Mouse (Mus musculus) hindbrain, embryonic 14.5 days (tissue): ENCODE data around the gene Lamc3. TPM values are rescaled to one million over a fixed set of nuclear protein-coding genes. Genes with fewer than 3 reads are reported as not detected.

Experiments
- ATAC-seq: fragments of 200-750 bp; cut with Nextera tagmentation; 2 replicates; pipeline ENCODE4 v1.8.0; 2017; ENCODE audit warnings: moderate number of reproducible peaks, mild to moderate bottlenecking, moderate TSS enrichment, moderate library complexity; ENCODE audit not compliant: low FRiP score
- DNase-seq: peaks from one replicate; pipeline ENCODE4 v3.0.0-alpha.2; 2015; ENCODE audit warnings: low spot score
- H3K27ac ChIP-seq: fragments of 300-500 bp; sonication (generic); 2 replicates; pipeline ENCODE4 v1.5.1; 2014; ENCODE audit warnings: mild to moderate bottlenecking, moderate library complexity
- H3K27me3 ChIP-seq: fragments of 300-500 bp; sonication (generic); 2 replicates; pipeline ENCODE4 v1.6.1; 2014; ENCODE audit warnings: mild to moderate bottlenecking, low read length, mixed read lengths; ENCODE audit not compliant: control insufficient read depth, insufficient read depth
- H3K36me3 ChIP-seq: fragments of 300-500 bp; sonication (generic); replicated peaks from 2 replicates; pipeline ENCODE4 v1.6.1; 2014; ENCODE audit not compliant: control insufficient read depth, insufficient read depth
- H3K4me1 ChIP-seq: fragments of 300-500 bp; sonication (generic); replicated peaks from 2 replicates; pipeline ENCODE4 v1.6.1; 2014; ENCODE audit warnings: antibody characterized with exemption, low read length, mixed read lengths; ENCODE audit not compliant: control insufficient read depth, insufficient read depth
- H3K4me2 ChIP-seq: fragments of 300-500 bp; sonication (generic); replicated peaks from 2 replicates; pipeline ENCODE4 v1.6.1; 2014; ENCODE audit warnings: mild to moderate bottlenecking, moderate library complexity
- H3K4me3 ChIP-seq: fragments of 300-500 bp; sonication (generic); replicated peaks from 2 replicates; pipeline ENCODE4 v1.5.1; 2014; ENCODE audit warnings: mild to moderate bottlenecking, low read length
- H3K9ac ChIP-seq: fragments of 300-500 bp; sonication (generic); 2 replicates; pipeline ENCODE4 v1.6.1; 2014
- H3K9me3 ChIP-seq: fragments of 300-500 bp; sonication (generic); 2 replicates; pipeline ENCODE4 v1.6.1; 2016; ENCODE audit warnings: low read length; ENCODE audit not compliant: control insufficient read depth
- WGBS: fragments of 180-500 bp; shearing (Covaris S2); extraction: QIAGEN DNeasy Blood & Tissue Kit; methylation state at CpG from one replicate; pipeline ENCODE4 v1.1.7; 2014; 5-methylcytosine and 5-hydroxymethylcytosine counted together
- polyA plus RNA-seq: library from polyadenylated mRNA; unstranded; fragments of >200 nt; fragmentation: Nextera tagmentation; extraction: Ambion mirVana; gene quantifications from 2 replicates; pipeline ENCODE4 v1.2.1, GENCODE M21; 2014

Lamc3 gene
- polyA plus RNA-seq, 1 experiment from 2014 or later: 6.1 TPM

DNA sequence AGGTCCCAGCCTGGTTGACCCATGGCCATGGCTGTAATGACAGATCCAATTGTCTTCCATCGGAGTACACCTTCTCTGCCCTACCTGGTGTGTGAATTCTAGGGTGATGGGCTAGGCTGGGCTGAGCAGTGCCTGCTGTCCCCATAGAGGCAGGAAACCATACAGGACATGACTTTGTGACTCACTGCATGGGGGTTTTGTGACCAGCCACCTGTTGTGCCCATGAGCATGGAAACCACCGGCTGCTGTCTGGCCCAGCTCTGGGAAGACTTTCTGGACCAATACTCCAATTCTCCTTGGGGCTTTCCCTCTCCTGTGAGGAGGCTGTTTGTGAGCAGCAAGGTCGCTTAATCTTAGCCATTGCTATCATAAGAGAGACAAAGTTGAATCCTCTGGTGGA, 65.6 kb downstream of the Lamc3 start:
- Histone ChIP-seq H3K27me3 (peaks cover 9% of the 10 kb centered on the region; the same call in 1 of the 2 replicates), H3K4me3 (no peak overlapping the region), H3K4me1 (peaks cover 20% of the 10 kb centered on the region), H3K9ac (no peak overlapping the region), H3K36me3 (no peaks in the 10 kb centered on the region), H3K27ac (no peak overlapping the region), H3K9me3 (no peaks in the 10 kb centered on the region), H3K4me2 (0 out of 2 replicates have a peak overlapping the region, but pooled peaks have one; percentile 15)
- DNase-seq: no peak
- 78% methylated on average over 3 of the region's 3 CpGs for WGBS
- no peak for ATAC-seq

DNA sequence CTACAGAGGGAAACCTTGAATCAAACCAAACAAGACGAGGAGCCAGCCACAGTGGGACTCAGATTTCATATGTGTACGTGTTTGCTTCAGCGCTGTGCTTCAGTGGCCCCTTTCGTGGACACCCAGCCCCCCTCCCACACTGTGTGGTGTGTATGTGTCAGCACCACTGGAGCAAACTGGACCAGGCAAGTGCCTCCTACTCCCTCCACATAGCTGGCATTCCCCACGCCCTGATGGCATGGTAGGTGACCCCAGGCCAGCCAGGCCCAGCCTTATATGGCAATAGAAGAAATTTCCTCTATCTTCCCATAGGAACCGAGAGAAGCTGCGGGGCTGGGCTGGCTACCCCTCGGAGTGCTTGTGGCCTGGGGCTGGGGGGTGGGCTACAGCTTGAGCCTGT, 66.6 kb downstream of the Lamc3 start:
- no peak for ATAC-seq

DNA sequence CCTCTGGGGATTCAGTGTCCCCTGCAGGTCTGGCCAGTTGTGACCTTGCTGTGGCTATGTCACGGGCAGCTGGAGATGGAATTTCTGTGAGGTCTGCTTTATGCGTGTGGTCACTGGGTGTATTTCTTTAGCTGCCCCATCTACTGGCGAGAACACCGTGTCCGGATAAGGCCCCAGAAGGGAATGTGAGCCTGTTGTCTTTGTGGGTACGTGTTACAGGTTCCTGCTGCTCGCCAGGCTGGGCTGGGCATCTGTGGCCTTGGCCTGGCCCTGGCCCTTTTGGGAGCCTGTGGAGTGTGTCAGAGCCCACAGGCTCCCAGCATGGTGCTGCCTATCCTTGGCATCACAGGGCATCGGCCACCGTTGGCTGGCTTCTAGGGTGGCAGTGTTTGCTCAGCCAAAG, 67.7 kb downstream of the Lamc3 start:
- WGBS: 87% methylated on average over 9 of the region's 9 CpGs

More for the DNA sequence above, 66.6 kb downstream of the Lamc3 start:
- peaks cover 9% of the 10 kb centered on the region; the same call in 1 of the 2 replicates for H3K27me3 ChIP-seq
- H3K4me2 ChIP-seq: no peak overlapping the region
- DNase-seq: no peak
- no peak overlapping the region for H3K4me3 ChIP-seq
- H3K9me3 ChIP-seq: no peaks in the 10 kb centered on the region
- no peaks in the 10 kb centered on the region; the same call in 1 of the 2 replicates for H3K36me3 ChIP-seq
- 88% methylated on average over 8 of the region's 8 CpGs for WGBS
- H3K4me1 ChIP-seq: peaks cover 20% of the 10 kb centered on the region
- no peak overlapping the region for H3K9ac ChIP-seq
- H3K27ac ChIP-seq: no peak overlapping the region

DNA sequence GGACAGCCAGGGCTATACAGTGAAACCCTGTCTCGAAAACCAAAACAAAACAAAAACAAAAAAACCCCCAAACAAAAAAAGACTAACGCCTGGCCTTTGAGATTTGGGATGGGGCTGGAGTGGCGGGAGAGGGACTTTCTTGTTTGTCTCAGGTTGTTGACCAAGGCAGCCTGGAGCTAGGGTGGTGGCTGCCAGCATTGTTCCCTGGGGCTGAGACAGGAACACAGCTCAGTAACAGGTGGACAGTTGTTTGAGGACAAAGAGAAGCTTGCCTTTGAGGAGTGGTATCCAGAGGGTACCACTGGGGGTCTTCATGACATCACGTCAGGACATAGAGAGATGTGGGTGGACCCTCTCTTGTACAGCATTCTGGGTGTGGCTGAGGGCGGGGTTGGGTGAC, 68.6 kb downstream of the Lamc3 start:
- ATAC-seq: no peak
- peaks cover 2% of the 10 kb centered on the region; the same call in 1 of the 2 replicates for H3K27me3 ChIP-seq
- H3K27ac ChIP-seq: no peak overlapping the region
- no peaks in the 10 kb centered on the region; the same call in 1 of the 2 replicates for H3K36me3 ChIP-seq
- no peak overlapping the region for H3K9ac ChIP-seq
- H3K4me2 ChIP-seq: no peak overlapping the region
- H3K9me3 ChIP-seq: no peaks in the 10 kb centered on the region
- H3K4me3 ChIP-seq: no peak overlapping the region
- H3K4me1 ChIP-seq: peaks cover 15% of the 10 kb centered on the region
- 82% methylated on average over 5 of the region's 5 CpGs for WGBS
- no peak for DNase-seq

More for the DNA sequence above, 67.7 kb downstream of the Lamc3 start:
- no peak overlapping the region for H3K9ac ChIP-seq
- DNase-seq (no peak), ATAC-seq (no peak)
- H3K4me1 ChIP-seq: peaks cover 20% of the 10 kb centered on the region
- peaks cover 4% of the 10 kb centered on the region; the same call in 1 of the 2 replicates for H3K27me3 ChIP-seq
- H3K9me3 ChIP-seq: no peaks in the 10 kb centered on the region
- H3K4me3 ChIP-seq: no peak overlapping the region
- no peak overlapping the region for H3K4me2 ChIP-seq
- H3K36me3 ChIP-seq: no peaks in the 10 kb centered on the region; the same call in 1 of the 2 replicates
- H3K27ac ChIP-seq: no peak overlapping the region

DNA sequence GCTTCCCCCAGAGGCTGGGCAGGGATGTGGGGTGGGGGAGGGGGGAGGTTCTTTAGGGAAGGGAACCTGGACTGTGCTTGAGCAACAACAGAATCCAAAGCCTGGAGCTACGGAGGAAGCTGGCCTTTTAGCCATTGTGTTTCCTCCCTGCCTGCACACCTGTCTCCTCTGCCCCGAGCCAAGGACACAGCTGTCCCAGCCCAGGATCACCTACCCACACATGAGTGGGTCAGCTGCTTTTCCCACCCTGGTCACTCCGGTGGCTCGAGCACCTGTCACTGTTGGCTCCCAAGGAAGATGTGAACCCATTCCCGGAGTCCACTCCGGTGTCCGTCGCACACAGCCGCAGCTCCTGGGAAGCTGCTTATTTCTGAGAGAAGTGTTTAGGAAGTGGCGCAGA, 70.1 kb downstream of the Lamc3 start:
- H3K4me3 ChIP-seq: no peak overlapping the region
- DNase-seq (no peak), ATAC-seq (no peak)
- no peak overlapping the region for H3K9ac ChIP-seq
- no peaks in the 10 kb centered on the region for H3K27me3 ChIP-seq
- peaks cover 11% of the 10 kb centered on the region; the same call in 1 of the 2 replicates for H3K4me1 ChIP-seq
- H3K9me3 ChIP-seq: no peaks in the 10 kb centered on the region
- 95% methylated on average over 10 of the region's 10 CpGs for WGBS
- no peak overlapping the region for H3K4me2 ChIP-seq
- no peak overlapping the region for H3K27ac ChIP-seq
- H3K36me3 ChIP-seq: no peaks in the 10 kb centered on the region; the same call in 1 of the 2 replicates

DNA sequence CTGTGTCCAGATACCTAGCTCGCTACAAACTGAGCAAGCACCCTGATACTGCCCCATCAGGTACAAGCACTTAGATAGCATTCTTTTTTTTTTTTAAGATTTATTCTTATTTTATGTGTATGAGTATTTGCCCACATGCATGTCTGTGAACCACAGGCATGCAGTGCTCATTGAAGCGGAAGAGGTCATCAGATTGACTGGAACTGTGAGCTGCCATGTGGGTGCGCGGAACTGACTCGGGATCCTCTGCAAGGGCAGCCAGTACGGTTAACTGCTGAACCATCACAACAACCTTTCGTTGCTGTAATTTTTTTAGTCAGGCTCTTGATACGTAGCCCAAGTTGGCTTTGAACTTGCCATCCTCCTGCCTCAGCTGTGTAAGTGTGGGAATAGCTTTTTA, 73.9 kb downstream of the Lamc3 start:
- no peak overlapping the region for H3K4me3 ChIP-seq
- H3K4me2 ChIP-seq: no peak overlapping the region
- H3K36me3 ChIP-seq: no peaks in the 10 kb centered on the region; the same call in 1 of the 2 replicates
- H3K9ac ChIP-seq: no peak overlapping the region
- no peak for ATAC-seq
- H3K27ac ChIP-seq: peak overlapping the region; percentile 80; the same call in 1 of the 2 replicates
- peaks cover 14% of the 10 kb centered on the region; the same call in 1 of the 2 replicates for H3K4me1 ChIP-seq
- DNase-seq: no peak
- no peaks in the 10 kb centered on the region for H3K27me3 ChIP-seq
- 91% methylated on average over 8 of the region's 8 CpGs for WGBS
- H3K9me3 ChIP-seq: no peaks in the 10 kb centered on the region

DNA sequence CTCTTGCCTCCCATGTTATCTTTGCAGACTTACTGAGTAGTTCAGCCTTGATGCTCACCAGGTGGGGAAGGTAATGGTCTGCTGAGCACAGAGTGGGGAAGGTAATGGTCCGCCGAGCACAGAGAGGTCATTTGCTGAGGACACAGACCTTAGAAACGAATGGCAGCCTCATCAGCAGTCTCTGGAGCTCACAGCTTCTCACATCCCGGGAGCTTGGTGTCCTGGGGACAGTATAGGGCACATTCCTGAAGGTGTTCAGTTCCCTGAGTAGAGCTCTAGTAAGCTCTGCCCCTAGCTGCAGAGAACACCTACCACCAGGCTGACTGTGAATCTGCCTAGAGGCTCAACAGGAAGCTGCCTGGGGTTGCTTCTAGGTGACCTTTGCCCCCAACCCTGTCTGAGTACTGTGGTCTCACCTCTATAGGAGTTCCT, 74.7 kb downstream of the Lamc3 start:
- 59% methylated on average over 4 of the region's 4 CpGs for WGBS
- ATAC-seq (no peak), DNase-seq (no peak)
- H3K27ac ChIP-seq: peak overlapping the region; percentile 80
- H3K36me3 ChIP-seq: no peaks in the 10 kb centered on the region; the same call in 1 of the 2 replicates
- H3K27me3 ChIP-seq: no peaks in the 10 kb centered on the region
- no peak overlapping the region for H3K4me3 ChIP-seq
- H3K4me2 ChIP-seq: no peak overlapping the region
- H3K9ac ChIP-seq: 0 out of 2 replicates have a peak overlapping the region, but pooled peaks have one; percentile 24
- H3K9me3 ChIP-seq: no peaks in the 10 kb centered on the region
- peaks cover 14% of the 10 kb centered on the region; the same call in 1 of the 2 replicates for H3K4me1 ChIP-seq

DNA sequence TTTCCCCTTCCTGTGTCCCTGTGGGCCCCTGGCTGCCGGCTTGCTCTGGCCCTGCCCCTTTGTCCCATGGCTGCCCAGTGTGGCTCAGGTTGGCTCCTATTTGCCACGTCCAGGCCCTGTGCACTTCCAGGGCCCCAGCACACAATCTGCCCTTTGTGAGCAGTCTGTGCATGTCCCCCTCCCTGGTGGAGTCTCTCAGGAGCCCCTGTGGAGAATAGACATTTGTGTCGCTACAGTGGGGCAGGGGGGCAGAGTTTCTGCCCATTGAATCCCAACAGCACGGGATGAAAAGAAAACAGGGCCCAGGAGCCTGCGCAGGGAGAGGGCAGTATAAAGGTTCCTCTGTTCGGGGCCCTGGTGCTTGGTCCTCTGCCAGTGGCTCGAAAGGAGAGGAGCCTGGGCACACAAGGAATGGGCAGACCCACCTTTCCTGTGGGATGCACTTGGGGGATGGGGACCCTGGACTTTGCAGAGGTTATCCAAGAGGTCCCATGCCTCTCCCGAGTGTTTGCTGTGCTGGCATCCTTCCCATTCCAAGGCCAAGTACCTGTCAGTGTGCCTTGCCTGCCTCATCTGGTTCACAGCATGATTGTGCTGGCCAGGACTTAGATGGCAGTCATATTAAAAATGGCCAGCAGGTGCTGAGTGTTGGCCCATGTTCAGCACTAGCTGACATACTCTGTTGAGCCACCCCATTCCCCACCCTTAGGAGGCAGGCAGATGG, 75.6 kb downstream of the Lamc3 start:
- Histone ChIP-seq H3K4me3 (no peak overlapping the region), H3K4me2 (peak overlapping the region; percentile 10; the same call in 1 of the 2 replicates)

DNA sequence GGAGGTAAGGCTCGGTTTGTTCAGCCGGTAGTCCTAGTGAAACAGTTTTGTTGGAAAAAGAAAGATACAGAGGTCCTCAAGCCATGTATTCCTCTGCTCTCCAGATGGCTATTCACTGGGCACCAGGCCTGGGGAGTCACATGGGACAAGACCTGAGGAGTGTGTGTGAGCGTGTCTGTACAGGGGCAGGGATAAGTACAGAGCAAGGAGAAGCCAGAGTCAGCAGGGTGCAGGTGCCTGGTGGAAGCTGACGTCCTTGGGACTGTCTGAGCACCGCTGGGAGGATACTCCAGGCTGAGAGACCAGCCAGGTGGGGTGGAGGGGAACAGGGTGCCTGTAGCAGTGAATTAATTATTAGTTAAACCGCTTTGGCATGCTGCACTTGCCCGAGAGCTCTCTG, 76.4 kb downstream of the Lamc3 start:
- Histone ChIP-seq H3K9me3 (no peaks in the 10 kb centered on the region), H3K27me3 (no peaks in the 10 kb centered on the region), H3K4me1 (peaks cover 14% of the 10 kb centered on the region; the same call in 1 of the 2 replicates), H3K9ac (no peak overlapping the region), H3K27ac (peak overlapping the region; percentile 79), H3K36me3 (peaks cover 5% of the 10 kb centered on the region; the same call in 1 of the 2 replicates), H3K4me3 (no peak overlapping the region), H3K4me2 (no peak overlapping the region)
- ATAC-seq (no peak), DNase-seq (no peak)
- WGBS: 66% methylated on average over 7 of the region's 7 CpGs

More for the DNA sequence above, 75.6 kb downstream of the Lamc3 start:
- Histone ChIP-seq H3K36me3 (peaks cover 5% of the 10 kb centered on the region; the same call in 1 of the 2 replicates), H3K9ac (0 out of 2 replicates have a peak overlapping the region, but pooled peaks have one; percentile 24), H3K27ac (peak overlapping the region; percentile 80), H3K9me3 (no peaks in the 10 kb centered on the region), H3K27me3 (no peaks in the 10 kb centered on the region), H3K4me1 (peaks cover 14% of the 10 kb centered on the region; the same call in 1 of the 2 replicates)
- DNase-seq: peak; percentile 59
- ATAC-seq: peak; percentile 92
- 37% methylated on average over 8 of the region's 8 CpGs for WGBS
